Mouse (Mus musculus): ENCODE measurements around the gene Izumo4. TPM values are rescaled to one million over a fixed set of nuclear protein-coding genes. Genes with fewer than 3 reads are reported as not detected.
A peak's percentile ranks its signal among the peaks of the same experiment; 100 is the strongest.

Izumo4 gene
- total RNA-seq, 1 experiment from 2014 or later = 46.6 TPM

DNA sequence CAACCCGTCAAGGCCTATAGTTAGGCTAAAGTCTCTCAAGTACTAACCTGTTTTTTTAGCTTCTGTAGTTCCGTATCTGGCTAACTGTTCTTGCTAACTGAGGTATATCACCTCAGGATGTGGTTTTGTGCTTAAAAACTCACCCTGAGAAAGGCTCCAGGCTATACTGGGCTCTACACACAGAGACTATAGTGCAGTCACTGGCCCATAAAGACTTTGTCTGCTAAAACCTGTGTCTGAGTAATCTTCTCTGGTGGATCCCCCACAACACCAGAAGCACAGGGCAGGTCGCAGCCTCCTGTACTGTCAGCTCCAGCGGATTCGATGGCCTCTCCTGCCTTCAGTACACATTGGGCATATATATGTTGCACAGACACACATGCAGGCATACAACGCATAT is 20.0 kb upstream of the Izumo4 start:
- ATAC-seq (ENCODE audit: extremely low read depth, insufficient number of reproducible peaks, low FRiP score, poor library complexity, severe bottlenecking) = peak; percentile 50

DNA sequence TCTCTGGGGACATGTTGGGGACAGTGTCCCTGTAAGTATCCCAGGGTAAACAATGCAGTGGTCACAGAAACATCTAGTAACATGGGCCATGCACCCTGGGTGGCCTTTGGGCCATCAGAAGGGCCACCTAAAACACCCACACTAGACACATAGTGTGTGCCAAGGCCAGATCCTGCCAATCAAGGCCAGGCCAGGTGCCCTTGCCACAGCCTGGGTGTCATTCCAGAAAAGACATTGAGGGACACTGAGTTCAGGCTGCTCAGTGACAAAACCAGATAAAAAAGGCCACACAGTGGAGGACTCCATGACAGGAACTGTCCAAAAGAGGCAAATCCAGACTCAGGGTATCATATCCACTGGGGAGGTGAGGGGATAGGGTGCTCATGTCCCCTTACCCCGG is 18.3 kb upstream of the Izumo4 start:
- ATAC-seq (ENCODE audit: extremely low read depth, insufficient number of reproducible peaks, low FRiP score, poor library complexity, severe bottlenecking) = no peak

- ATAC-seq (ENCODE audit: extremely low read depth, insufficient number of reproducible peaks, low FRiP score, poor library complexity, severe bottlenecking) = peak; percentile 71
Observed at GRCm38 (mm10) chr10:80684214-80684613, 17.8 kb upstream of the Izumo4 start.

DNA sequence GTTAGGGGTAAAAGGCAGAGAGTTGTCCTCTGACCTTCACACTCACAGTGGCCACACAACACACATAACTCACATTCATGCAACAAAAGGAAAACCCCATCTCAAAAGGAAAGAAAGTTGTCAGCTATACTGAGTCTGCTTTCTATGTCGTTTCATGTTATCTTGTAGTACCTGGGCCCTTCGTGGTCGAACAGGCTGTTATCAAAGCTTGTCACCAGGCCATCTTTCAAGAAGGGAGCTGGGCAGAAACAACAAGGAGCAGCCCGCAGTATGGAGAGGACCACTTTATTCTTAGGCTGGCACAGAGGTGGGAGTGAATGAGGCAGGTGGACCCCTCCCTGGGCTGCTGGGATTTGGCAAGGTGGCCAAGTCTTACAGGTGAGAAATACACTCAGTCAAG is 17.0 kb upstream of the Izumo4 start:
- no peak for ATAC-seq (ENCODE audit: extremely low read depth, insufficient number of reproducible peaks, low FRiP score, poor library complexity, severe bottlenecking)

- ATAC-seq (ENCODE audit: extremely low read depth, insufficient number of reproducible peaks, low FRiP score, poor library complexity, severe bottlenecking) = no peak
Observed at GRCm38 (mm10) chr10:80686617-80687016, 15.4 kb upstream of the Izumo4 start.

DNA sequence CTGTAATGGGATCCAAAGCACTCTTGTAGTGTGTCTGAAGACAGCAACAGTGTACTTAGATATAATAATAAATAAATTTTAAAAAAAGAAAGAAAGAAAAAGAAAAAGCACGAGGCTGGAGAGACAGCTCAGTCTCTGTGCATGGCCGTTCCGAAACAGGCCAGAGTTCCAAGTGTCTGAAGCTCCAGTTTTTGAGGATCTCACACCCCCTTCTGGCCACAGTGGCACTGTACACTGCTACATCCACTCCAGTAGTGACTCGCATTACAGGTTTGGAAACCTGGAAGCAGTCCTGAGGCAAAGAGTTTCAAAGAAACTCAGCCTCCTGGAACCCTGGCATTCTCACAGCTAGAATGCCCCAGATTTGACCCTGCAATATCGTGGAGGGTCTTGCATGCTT is 14.1 kb upstream of the Izumo4 start:
- ATAC-seq (ENCODE audit: extremely low read depth, insufficient number of reproducible peaks, low FRiP score, poor library complexity, severe bottlenecking) = peak; percentile 48

DNA sequence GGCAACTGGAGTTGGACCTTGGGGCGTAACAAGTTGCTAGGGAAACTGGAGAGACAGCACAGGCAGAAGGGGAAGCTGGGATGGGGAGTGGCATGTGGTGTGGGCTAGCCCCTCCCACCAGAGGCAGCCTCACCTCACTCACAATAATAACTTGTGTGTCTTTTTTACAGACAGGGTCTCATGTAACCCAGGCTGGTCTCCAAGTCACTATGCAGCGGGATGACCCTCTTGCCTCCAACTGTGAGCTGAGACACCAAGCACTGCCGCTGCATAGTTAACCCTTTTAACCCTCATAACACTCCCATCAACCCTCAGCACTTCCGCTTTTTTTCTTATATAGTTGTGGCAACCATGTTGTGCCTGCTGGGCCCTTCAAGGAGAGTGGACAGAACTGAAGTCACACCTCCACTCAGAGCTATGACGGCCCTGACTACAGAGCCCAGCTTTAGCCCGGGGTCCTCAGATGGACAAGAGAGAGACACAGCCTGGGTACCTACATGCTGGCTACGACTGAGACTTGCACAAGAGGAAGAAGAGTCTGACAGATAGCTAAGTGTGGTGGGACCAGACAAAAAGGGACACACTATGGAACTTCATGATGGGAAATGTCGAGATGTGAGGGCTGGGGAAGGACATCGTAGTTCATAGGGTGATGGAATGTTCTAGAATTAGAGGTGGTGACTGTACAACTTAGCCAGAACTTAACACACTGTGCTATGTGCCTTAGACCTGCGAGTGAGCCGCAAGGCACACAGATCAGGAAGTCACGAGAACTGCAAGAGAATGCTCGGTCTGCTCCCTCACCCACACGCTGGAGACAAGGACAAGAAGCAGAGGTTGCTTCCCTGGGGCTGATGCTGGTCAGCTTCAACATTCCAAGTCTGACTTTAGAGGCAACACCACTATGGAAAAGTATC is 9.5 kb upstream of the Izumo4 start:
- ATAC-seq (ENCODE audit: extremely low read depth, insufficient number of reproducible peaks, low FRiP score, poor library complexity, severe bottlenecking) = peak; percentile 52

- ATAC-seq (ENCODE audit: extremely low read depth, insufficient number of reproducible peaks, low FRiP score, poor library complexity, severe bottlenecking) = no peak
Observed at GRCm38 (mm10) chr10:80693401-80694045, 8.5 kb upstream of the Izumo4 start.

GRCm38 (mm10) chr10:80694159-80694938 is 7.6 kb upstream of the Izumo4 start:
- ATAC-seq (ENCODE audit: extremely low read depth, insufficient number of reproducible peaks, low FRiP score, poor library complexity, severe bottlenecking) = no peak

DNA sequence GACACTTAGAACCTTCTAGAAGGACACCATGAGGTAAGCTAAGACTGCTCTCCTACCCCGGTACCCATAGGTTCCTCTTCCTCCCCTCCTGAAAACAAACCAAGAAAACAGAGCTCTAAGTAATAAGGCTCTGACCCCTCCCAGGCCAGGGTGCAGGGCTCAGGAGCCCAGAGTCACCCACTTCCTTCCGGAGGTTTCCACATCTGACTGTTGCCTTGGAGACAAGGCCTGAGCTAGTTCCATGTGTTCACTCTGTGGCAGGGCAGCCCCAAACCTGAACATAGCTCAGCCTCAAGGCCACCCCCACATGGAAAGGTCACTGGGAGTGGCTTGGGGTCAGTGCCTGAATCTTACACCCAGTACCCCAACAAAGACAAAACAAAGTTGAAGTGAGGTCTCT is 6.8 kb upstream of the Izumo4 start:
- peak; percentile 82 for ATAC-seq (ENCODE audit: extremely low read depth, insufficient number of reproducible peaks, low FRiP score, poor library complexity, severe bottlenecking)

- ATAC-seq (ENCODE audit: extremely low read depth, insufficient number of reproducible peaks, low FRiP score, poor library complexity, severe bottlenecking) = no peak
Observed at GRCm38 (mm10) chr10:80695801-80696501, 6.0 kb upstream of the Izumo4 start.

DNA sequence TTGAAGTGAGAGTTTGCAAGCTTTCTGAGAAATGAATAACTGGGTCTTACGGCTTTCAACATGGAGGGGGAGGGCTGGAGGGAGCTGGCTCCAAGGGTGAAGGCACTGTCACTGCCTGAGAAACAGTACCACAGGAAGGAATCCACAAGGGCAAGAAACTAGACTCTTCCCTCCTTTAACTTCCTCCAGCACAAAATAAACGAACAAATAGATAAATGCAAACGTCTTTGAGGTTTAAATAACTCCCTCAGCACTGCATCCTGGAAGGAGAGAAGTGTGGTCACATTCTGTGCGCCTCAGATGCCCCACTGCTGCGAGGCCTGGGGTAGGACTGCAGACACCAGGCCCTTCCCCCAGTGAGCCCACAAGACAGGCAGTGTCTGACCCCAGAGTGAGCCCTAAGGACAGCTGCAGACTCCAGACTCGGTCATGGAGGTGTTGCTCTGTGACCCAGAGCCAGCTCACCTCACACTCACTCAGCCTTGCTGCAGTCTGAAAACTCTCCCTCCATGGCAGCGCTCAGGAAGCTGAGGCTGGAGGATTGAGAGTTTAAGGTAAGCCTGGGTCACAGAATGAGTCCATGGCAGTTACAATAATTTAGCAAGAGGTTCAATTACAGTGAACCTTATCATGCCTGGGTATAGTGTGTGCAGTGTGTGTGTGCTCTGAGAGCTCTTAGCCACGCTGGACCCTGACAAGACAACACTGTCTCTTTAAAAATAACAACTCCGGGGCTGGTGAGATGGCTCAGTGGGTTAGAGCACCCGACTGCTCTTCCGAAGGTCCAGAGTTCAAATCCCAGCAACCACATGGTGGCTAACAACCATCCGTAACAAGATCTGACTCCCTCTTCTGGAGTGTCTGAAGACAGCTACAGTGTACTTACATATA is 5.2 kb upstream of the Izumo4 start:
- no peak for ATAC-seq (ENCODE audit: extremely low read depth, insufficient number of reproducible peaks, low FRiP score, poor library complexity, severe bottlenecking)

- ATAC-seq (ENCODE audit: extremely low read depth, insufficient number of reproducible peaks, low FRiP score, poor library complexity, severe bottlenecking) = no peak
Observed at GRCm38 (mm10) chr10:80697393-80697787, 4.6 kb upstream of the Izumo4 start.

DNA sequence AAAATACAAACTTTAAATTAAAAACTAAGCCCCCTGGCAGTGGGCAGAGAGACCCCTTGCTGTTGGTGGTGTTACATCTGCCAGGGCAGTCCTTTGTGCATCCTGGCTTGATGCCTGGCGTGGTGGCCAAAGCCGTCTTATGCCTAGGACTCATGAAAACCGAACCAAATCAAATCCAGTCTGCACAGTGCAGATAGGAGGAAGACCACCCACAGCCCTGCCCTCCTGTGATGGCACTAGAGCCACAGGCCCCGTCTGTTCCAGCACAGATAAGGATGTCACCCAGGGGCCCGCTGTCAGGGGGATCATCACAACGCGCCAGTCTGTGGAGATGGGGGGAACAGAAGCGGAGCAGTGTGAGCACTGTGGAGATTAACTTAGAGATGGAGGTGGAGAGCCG is 4.2 kb upstream of the Izumo4 start:
- ATAC-seq (ENCODE audit: extremely low read depth, insufficient number of reproducible peaks, low FRiP score, poor library complexity, severe bottlenecking) = no peak

- ATAC-seq (ENCODE audit: extremely low read depth, insufficient number of reproducible peaks, low FRiP score, poor library complexity, severe bottlenecking) = no peak
Observed at GRCm38 (mm10) chr10:80698605-80699004, 3.4 kb upstream of the Izumo4 start.

- no peak for ATAC-seq (ENCODE audit: extremely low read depth, insufficient number of reproducible peaks, low FRiP score, poor library complexity, severe bottlenecking)
Observed at GRCm38 (mm10) chr10:80700038-80700504, 1.9 kb upstream of the Izumo4 start.

DNA sequence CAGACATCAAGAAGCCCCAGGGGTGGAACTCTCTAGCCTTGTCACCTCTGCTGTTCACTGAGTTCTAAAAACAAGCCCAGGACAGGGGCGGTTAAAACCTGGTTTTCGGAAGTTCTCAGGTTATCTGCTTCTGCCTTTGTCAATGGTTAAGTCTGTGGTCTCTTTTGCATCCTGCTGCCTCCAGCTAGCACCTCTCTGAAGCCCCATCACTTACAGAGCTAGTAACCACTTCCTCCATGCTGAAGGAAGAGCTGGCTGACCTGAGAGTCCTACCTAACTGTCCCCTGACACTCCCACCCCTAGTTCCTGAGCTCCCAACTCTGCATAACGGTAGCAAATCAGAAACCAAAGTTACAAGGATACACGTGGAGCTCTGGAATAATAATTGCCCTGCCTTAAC is 1.3 kb upstream of the Izumo4 start:
- ATAC-seq (ENCODE audit: extremely low read depth, insufficient number of reproducible peaks, low FRiP score, poor library complexity, severe bottlenecking) = peak; percentile 22; the same call in 1 of the 2 replicates
